Mouse (Mus musculus) heart, adult 2 months (tissue): ENCODE results near the gene Hoxb8. TPM values are rescaled to one million over a fixed set of nuclear protein-coding genes. Genes with fewer than 3 reads are reported as not detected.

Source experiments
- DNase-seq, 2 experiments: peaks; one replicate each; pipeline ENCODE4 v3.0.0; 2021
- H3K27ac ChIP-seq: fragments of 200-600 bp; 2 replicates; pipeline ENCODE4 v1.8.1; 2022
- H3K27me3 ChIP-seq: fragments of 200-500 bp; 2 replicates; pipeline ENCODE4 v1.6.1; 2012; ENCODE audit warnings: mild to moderate bottlenecking, low read length, inconsistent platforms, mixed read lengths; ENCODE audit not compliant: control insufficient read depth, insufficient read depth
- H3K36me3 ChIP-seq: fragments of 200-500 bp; 2 replicates; pipeline ENCODE4 v1.6.1; 2012; ENCODE audit warnings: low read length, inconsistent platforms; ENCODE audit not compliant: control insufficient read depth, insufficient read depth
- H3K4me1 ChIP-seq: fragments of 200-500 bp; 2 replicates; pipeline ENCODE4 v1.6.1; 2011; ENCODE audit warnings: low read length; ENCODE audit not compliant: control insufficient read depth, insufficient read depth
- H3K4me3 ChIP-seq: fragments of 200-600 bp; 2 replicates; pipeline ENCODE4 v1.8.1; 2022
- H3K79me2 ChIP-seq: fragments of 200-500 bp; replicated peaks from 2 replicates; pipeline ENCODE4 v1.6.1; 2012; ENCODE audit warnings: mild to moderate bottlenecking, inconsistent platforms, low read length, moderate library complexity, mixed read lengths; ENCODE audit not compliant: control insufficient read depth, insufficient read depth
- H3K9ac ChIP-seq: fragments of 200-500 bp; 2 replicates; pipeline ENCODE4 v1.6.1; 2012; ENCODE audit warnings: low read depth, mild to moderate bottlenecking, control low read depth, inconsistent platforms, low read length, mixed read lengths
- CTCF ChIP-seq: fragments of 200-600 bp; IDR thresholded peaks from 2 replicates; pipeline ENCODE4 v1.8.1; 2022; ENCODE audit warnings: antibody characterized with exemption, mild to moderate bottlenecking, moderate library complexity
- EP300 ChIP-seq: fragments of 200-500 bp; IDR thresholded peaks from 2 replicates; pipeline ENCODE4 v1.6.1; 2011; ENCODE audit warnings: low read depth, low read length, control low read depth; ENCODE audit not compliant: insufficient read depth
- POLR2A ChIP-seq: fragments of 200-500 bp; IDR thresholded peaks from 2 replicates; pipeline ENCODE4 v1.6.1; 2011; ENCODE audit warnings: mild to moderate bottlenecking, low read depth, low read length, control low read depth; ENCODE audit not compliant: insufficient read depth
- WGBS: fragments of 180-500 bp; shearing (Covaris S2); methylation state at CpG from one replicate; pipeline ENCODE4 v1.1.7; 2018; 5-methylcytosine and 5-hydroxymethylcytosine counted together
- intact Hi-C: fragments of 180-260 bp; cut with DNase I; formaldehyde crosslinking; loops from one replicate; pipeline ENCODE4 v1.15.1; 2025
- polyA plus RNA-seq: library from polyadenylated mRNA; depleted of rRNA; stranded (reverse); fragments of >200 nt; gene quantifications from 2 replicates; pipeline ENCODE4 v1.2.3, GENCODE M21; 2012
- total RNA-seq, 2 experiments: library from RNA; stranded (reverse); gene quantifications; 2 replicates each; pipeline ENCODE4 v1.2.3; 2021

Hoxb8 gene
- total and polyA plus RNA-seq, 3 experiments: not detected

DNA sequence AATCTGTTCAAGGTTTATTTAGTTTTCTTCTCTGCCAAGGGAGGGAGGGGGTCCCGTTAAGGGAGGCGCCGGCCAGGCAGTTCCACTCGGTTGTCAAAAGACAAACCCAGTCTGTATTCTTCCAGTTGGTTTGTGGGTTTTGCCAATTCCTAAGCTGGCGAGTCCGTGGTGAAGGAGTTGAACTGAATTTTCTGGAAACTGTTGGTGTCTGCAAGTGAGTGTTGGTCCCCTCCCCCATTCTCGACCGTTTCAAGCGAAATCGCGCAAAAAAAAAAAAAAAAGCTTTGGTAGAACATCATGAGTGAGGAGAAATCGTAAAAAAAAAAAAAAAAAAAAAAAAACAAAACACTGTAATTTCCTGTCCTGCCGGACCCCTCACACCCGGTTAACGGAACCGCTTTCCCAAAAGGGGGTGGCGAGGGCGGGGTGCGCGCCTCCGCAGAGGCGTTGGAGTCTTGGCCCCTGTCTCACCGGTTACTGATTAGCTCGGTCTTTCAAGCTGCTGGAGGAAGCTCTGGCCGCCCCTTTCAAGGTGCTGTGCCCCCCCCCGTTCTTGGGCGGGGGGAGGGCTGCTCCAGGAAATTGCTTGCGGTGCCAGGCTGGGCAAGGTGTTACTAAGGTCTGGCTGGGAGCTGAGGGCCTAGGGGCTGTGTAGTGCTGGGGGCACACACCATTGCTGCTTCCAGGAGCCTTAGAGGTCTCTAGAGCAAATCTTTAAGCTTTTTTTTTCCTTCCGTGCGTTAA is 13.6 kb downstream of the Hoxb8 start:
- Histone ChIP-seq H3K27me3 (peaks cover 53% of the 10 kb centered on the region), H3K4me1 (no peaks in the 10 kb centered on the region), H3K36me3 (no peaks in the 10 kb centered on the region), H3K27ac (no peak overlapping the region), H3K4me3 (no peak overlapping the region), H3K9ac (no peak overlapping the region), H3K79me2 (no peaks in the 10 kb centered on the region)
- TF ChIP-seq EP300: no peak
- no peak for TF ChIP-seq CTCF
- TF ChIP-seq POLR2A: no peak
- intact Hi-C loops: no loop called here
- WGBS: 3% methylated on average over 30 of the region's 30 CpGs
- DNase-seq: no peak

DNA sequence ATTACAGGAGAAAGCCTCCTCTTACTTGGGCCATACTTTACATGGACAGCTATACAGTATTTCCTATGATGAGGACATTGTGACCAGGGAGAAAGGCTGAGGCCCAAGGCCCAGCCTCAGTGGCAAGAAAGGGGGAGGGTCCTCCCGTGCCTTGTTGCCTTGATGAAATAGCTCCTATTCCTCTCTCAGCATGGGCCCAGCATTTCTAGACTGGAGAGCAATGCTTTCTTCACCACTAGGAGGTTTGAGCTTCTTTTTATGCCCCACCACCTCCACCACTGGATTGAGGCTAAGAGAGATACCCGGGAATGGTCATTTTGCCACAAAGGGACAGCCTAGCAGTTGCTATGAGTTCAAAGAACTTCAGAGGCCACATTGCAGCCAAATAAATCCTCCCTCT is 15.3 kb downstream of the Hoxb8 start:
- 5% methylated on average over 2 of the region's 2 CpGs for WGBS

DNA sequence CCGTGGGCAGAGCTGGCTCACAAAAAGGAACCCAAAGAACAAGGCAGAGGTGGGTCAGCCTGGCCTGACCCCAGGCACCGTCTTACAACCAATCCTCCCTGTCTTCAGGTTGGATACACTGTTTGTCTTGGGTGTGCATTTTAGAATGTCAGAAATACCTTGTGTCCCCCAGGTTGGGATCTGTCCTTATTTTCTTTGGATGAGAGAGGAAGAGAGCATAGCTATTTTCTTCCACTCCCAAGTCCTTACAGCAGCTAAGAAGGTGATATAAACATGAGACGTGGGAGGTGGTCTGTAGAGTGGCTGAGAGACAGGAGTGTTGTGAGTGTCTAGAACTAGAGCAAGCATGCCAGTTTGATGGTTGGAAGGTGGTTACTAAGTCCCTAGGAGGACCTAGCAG is 15.7 kb downstream of the Hoxb8 start:
- Histone ChIP-seq H3K36me3 (no peaks in the 10 kb centered on the region), H3K9ac (no peak overlapping the region), H3K79me2 (no peaks in the 10 kb centered on the region), H3K4me3 (no peak overlapping the region), H3K4me1 (no peaks in the 10 kb centered on the region), H3K27ac (no peak overlapping the region), H3K27me3 (peaks cover 55% of the 10 kb centered on the region)
- DNase-seq: no peak
- TF ChIP-seq CTCF (no peak), POLR2A (no peak), EP300 (no peak)
- intact Hi-C loops: no loop called here
- 14% methylated on average over 3 of the region's 3 CpGs for WGBS

More for the DNA sequence above, 15.3 kb downstream of the Hoxb8 start:
- Histone ChIP-seq H3K4me3 (no peak overlapping the region), H3K36me3 (no peaks in the 10 kb centered on the region), H3K27ac (no peak overlapping the region), H3K27me3 (peaks cover 55% of the 10 kb centered on the region), H3K4me1 (no peaks in the 10 kb centered on the region), H3K79me2 (no peaks in the 10 kb centered on the region), H3K9ac (no peak overlapping the region)
- DNase-seq: no peak
- TF ChIP-seq POLR2A (no peak), EP300 (no peak), CTCF (no peak)
- intact Hi-C loops: no loop called here

DNA sequence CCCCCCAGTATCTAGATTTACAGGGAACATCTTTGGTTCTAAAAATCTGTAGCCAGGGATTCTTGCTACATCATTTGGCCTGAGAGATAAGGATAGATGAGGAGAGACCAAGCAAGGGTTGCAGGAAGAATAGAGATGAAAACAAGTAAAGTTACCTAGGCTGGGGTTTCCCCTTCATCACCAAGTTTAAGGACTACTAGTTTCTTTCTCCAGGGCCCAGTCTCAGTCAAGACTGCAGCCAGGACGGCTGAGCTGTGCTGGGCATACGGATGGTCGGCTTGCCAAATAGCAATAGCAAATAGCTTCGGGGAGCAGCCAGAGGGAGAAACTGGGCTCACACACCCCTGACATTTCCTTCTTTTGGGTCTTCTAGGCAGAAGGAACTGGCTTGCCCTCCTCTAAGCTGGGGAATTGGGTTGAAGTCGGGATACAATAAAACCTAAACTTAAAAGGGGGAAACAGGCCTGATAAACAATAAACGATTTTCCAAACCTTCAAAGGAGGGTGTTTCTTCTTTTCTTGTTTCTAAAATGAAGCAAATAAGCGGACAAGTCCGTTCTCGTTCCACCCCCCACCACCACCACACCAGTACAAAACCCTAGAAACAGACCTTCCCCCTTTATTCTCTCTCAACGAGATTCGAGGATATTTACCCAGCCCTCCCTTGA is 16.4 kb downstream of the Hoxb8 start:
- H3K27ac ChIP-seq: no peak overlapping the region
- H3K36me3 ChIP-seq: no peaks in the 10 kb centered on the region
- intact Hi-C loops: no loop called here
- H3K79me2 ChIP-seq: no peaks in the 10 kb centered on the region
- H3K4me1 ChIP-seq: no peaks in the 10 kb centered on the region
- WGBS: 9% methylated on average over 11 of the region's 11 CpGs
- H3K27me3 ChIP-seq: peaks cover 55% of the 10 kb centered on the region
- DNase-seq: no peak
- H3K4me3 ChIP-seq: no peak overlapping the region
- no peak overlapping the region for H3K9ac ChIP-seq
- TF ChIP-seq CTCF (no peak), POLR2A (no peak), EP300 (no peak)

DNA sequence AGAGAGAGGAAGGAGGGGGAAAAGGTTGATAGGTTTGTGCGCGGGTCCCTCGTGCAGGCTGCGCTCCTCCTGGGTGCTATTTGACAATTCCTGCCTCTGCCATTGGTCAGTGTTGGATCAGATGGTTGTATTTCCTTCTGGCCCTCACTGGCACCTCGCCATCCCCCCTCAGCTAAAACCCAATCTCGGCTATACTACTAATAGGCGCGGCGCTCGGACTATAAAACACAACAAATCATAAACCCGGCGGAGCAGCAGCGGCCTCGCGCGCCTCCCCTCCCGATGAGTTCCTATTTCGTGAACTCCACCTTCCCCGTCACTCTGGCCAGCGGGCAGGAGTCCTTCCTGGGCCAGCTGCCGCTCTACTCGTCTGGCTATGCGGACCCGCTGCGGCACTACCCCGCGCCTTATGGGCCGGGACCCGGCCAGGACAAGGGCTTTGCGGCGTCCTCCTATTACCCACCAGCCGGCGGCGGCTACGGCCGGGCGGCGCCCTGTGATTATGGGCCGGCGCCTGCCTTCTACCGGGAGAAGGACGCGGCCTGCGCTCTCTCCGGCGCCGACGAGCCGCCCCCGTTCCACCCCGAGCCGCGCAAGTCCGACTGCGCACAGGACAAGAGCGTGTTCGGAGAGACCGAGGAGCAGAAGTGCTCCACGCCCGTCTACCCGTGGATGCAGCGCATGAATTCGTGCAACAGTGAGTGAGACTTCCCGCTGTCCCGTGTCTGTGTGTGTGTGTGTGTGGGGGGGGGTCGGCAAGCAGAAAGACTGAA is 17.4 kb downstream of the Hoxb8 start:
- no peaks in the 10 kb centered on the region for H3K4me1 ChIP-seq
- no peak overlapping the region for H3K27ac ChIP-seq
- H3K36me3 ChIP-seq: no peaks in the 10 kb centered on the region
- DNase-seq: peak in 1 of 2 experiments; percentile 45
- H3K79me2 ChIP-seq: no peaks in the 10 kb centered on the region
- H3K27me3 ChIP-seq: peaks cover 55% of the 10 kb centered on the region
- 2% methylated on average over 66 of the region's 66 CpGs for WGBS
- peak overlapping the region; percentile 38; the same call in 1 of the 2 replicates for H3K4me3 ChIP-seq
- intact Hi-C loops: no loop called here
- no peak for TF ChIP-seq CTCF
- TF ChIP-seq POLR2A: no peak
- TF ChIP-seq EP300: no peak
- no peak overlapping the region for H3K9ac ChIP-seq
